Mouse (Mus musculus) hindbrain, embryonic 11.5 days (tissue): Measurements from ENCODE around the gene Grik5. TPM values are rescaled to one million over a fixed set of nuclear protein-coding genes. Genes with fewer than 3 reads are reported as not detected.
"Not testable (repeated sequence)": the region's sequence is repeated elsewhere in the genome, so short reads cannot be mapped to it uniquely, and the experiment has no call there.

Source experiments
- ATAC-seq: fragments of 200-750 bp; cut with Nextera tagmentation; 2 replicates; pipeline ENCODE4 v1.8.0; 2017; ENCODE audit warnings: mild to moderate bottlenecking, moderate TSS enrichment, moderate library complexity; ENCODE audit not compliant: low FRiP score
- DNase-seq: peaks from one replicate; pipeline ENCODE4 v3.0.0-alpha.2; 2015; ENCODE audit warnings: low spot score
- H3K27ac ChIP-seq: fragments of 300-500 bp; sonication (generic); 2 replicates; pipeline ENCODE4 v1.5.1; 2014; ENCODE audit warnings: mild to moderate bottlenecking, low read depth, low read length
- H3K27me3 ChIP-seq: fragments of 300-500 bp; sonication (generic); 2 replicates; pipeline ENCODE4 v1.6.1; 2014; ENCODE audit warnings: mild to moderate bottlenecking, low read length, moderate library complexity, mixed read lengths; ENCODE audit not compliant: control insufficient read depth, insufficient read depth
- H3K36me3 ChIP-seq: fragments of 300-500 bp; sonication (generic); 2 replicates; pipeline ENCODE4 v1.6.1; 2014; ENCODE audit warnings: mild to moderate bottlenecking, low read length, moderate library complexity, mixed read lengths; ENCODE audit not compliant: control insufficient read depth, insufficient read depth
- H3K4me1 ChIP-seq: fragments of 300-500 bp; sonication (generic); replicated peaks from 2 replicates; pipeline ENCODE4 v1.6.1; 2014; ENCODE audit warnings: low read length, mixed read lengths; ENCODE audit not compliant: control insufficient read depth, insufficient read depth
- H3K4me2 ChIP-seq: fragments of 300-500 bp; sonication (generic); replicated peaks from 2 replicates; pipeline ENCODE4 v1.6.1; 2014; ENCODE audit warnings: mild to moderate bottlenecking, low read depth, low read length
- H3K4me3 ChIP-seq: fragments of 300-500 bp; sonication (generic); 2 replicates; pipeline ENCODE4 v1.5.1; 2014; ENCODE audit warnings: low read depth, low read length
- H3K9ac ChIP-seq: fragments of 300-500 bp; sonication (generic); 2 replicates; pipeline ENCODE4 v1.6.1; 2014; ENCODE audit warnings: low read depth, low read length
- H3K9me3 ChIP-seq: fragments of 300-500 bp; sonication (generic); 2 replicates; pipeline ENCODE4 v1.6.1; 2016; ENCODE audit warnings: low read length; ENCODE audit not compliant: control insufficient read depth
- WGBS: fragments of 180-500 bp; shearing (Covaris S2); extraction: QIAGEN DNeasy Blood & Tissue Kit; methylation state at CpG from one replicate; pipeline ENCODE4 v1.1.7; 2014; 5-methylcytosine and 5-hydroxymethylcytosine counted together
- polyA plus RNA-seq: library from polyadenylated mRNA; unstranded; fragments of >200 nt; fragmentation: Nextera tagmentation; extraction: Ambion mirVana; gene quantifications from 2 replicates; pipeline ENCODE4 v1.2.1, GENCODE M21; 2014

The Grik5 gene
- polyA plus RNA-seq, 1 experiment from 2014 or later, result 14.4 TPM

DNA sequence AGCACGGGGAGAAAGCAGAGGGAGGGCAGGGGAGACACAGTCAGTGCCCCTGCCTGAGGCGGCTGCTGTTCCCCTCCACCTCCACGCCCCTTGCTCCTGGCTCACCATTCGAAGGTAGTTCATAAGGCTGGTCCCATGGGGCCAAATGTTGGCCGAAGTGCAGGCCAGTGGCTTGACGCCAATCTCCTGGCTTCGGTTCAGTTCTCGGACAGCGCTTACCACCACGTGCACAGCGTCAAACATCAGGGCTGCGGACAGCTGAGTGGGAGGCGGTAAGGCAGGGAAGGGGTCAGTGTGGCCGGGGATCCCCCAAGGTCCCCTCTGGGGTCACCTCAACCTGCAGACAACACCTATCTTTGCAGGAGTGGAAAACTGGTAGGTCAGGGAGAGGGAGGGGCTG lies 13.3 kb downstream of the Grik5 start:
- H3K4me3 ChIP-seq, result no peak overlapping the region
- H3K27ac ChIP-seq, result no peak overlapping the region
- H3K27me3 ChIP-seq, result no peaks in the 10 kb centered on the region
- peaks cover 34% of the 10 kb centered on the region for H3K36me3 ChIP-seq
- no peak overlapping the region for H3K9ac ChIP-seq
- H3K4me2 ChIP-seq, result no peak overlapping the region
- H3K4me1 ChIP-seq, result no peaks in the 10 kb centered on the region
- H3K9me3 ChIP-seq, result no peaks in the 10 kb centered on the region
- no peak for ATAC-seq
- no peak for DNase-seq
- WGBS, result 93% methylated on average over 14 of the region's 14 CpGs

DNA sequence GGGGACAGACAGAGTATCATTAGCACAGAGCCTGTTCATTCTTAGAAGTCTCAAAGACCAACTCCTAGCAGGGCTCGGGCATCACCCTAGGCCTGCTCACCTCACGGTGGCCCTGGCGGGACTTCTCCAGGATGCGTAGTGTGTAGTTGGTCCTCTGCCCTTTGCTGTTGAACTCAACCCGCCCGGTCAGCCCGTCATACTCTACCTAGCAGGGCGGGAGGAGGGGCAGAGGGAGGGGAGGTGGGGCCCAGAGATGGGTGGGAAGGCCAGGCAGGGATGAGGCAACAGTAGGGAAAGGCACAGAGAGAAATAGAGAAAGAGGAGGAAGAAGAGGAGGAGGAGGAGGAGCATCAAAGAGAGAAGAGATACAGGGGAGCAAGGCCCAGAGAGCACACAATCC lies 13.8 kb downstream of the Grik5 start:
- WGBS, result 93% methylated on average over 8 of the region's 8 CpGs
- peaks cover 34% of the 10 kb centered on the region for H3K36me3 ChIP-seq

DNA sequence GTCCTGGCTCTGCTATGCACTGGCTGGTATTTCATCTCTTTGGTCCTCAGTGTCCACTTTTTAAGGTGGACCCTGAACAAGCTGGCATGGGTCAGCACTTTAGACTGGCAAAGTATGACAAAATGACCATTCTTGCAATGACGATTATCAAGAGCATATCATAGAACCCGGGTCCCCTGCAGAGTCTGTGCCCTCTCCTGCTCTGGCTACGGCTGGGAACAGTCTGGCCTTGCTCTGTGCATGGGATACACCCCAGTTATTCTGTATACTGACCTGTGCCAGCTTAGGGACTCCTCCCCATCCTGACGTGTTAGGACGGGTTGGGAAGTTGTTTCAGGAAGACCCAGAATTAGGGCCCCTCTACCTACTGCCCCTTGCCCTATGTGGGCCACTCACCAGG lies 14.3 kb downstream of the Grik5 start:
- Histone ChIP-seq H3K27ac (no peak overlapping the region), H3K9me3 (no peaks in the 10 kb centered on the region), H3K27me3 (no peaks in the 10 kb centered on the region), H3K36me3 (peaks cover 32% of the 10 kb centered on the region), H3K4me2 (no peak overlapping the region), H3K4me3 (no peak overlapping the region), H3K9ac (no peak overlapping the region), H3K4me1 (no peaks in the 10 kb centered on the region)
- DNase-seq (no peak), ATAC-seq (no peak)
- WGBS, result 89% methylated on average over 5 of the region's 5 CpGs

More for the DNA sequence above, 13.8 kb downstream of the Grik5 start:
- H3K9ac ChIP-seq, result no peak overlapping the region
- ATAC-seq (no peak), DNase-seq (no peak)
- no peak overlapping the region for H3K4me2 ChIP-seq
- no peak overlapping the region for H3K27ac ChIP-seq
- no peaks in the 10 kb centered on the region for H3K27me3 ChIP-seq
- no peak overlapping the region for H3K4me3 ChIP-seq
- no peaks in the 10 kb centered on the region for H3K4me1 ChIP-seq
- H3K9me3 ChIP-seq, result no peaks in the 10 kb centered on the region

DNA sequence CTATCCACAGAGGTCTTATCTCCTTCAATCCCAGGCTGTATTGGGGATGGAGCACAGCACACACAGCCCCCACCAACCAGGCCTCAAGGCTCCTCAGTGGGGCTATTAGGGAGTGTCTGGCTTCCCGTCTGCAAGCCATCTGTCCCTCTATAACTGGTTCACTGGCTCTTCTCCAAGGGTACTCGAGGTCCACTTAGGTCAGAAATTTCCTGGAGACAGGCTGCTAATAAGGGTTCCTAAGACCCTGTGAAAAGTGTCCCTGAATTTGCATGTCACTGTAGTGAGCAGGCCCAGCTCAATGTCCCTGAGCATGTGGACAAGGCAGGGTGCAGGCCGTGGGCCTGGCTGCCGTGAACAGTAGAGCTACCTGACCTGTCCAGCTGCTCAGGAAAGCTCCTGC lies 15.2 kb downstream of the Grik5 start:
- no peak overlapping the region for H3K4me2 ChIP-seq
- peaks cover 31% of the 10 kb centered on the region for H3K36me3 ChIP-seq
- 81% methylated on average over 4 of the region's 4 CpGs for WGBS
- H3K4me1 ChIP-seq, result no peaks in the 10 kb centered on the region
- H3K9ac ChIP-seq, result no peak overlapping the region
- H3K27ac ChIP-seq, result no peak overlapping the region
- no peak overlapping the region for H3K4me3 ChIP-seq
- no peaks in the 10 kb centered on the region for H3K9me3 ChIP-seq
- ATAC-seq, result no peak
- no peak for DNase-seq
- H3K27me3 ChIP-seq, result no peaks in the 10 kb centered on the region

- no peak overlapping the region for H3K27ac ChIP-seq
- no peak overlapping the region for H3K4me3 ChIP-seq
- ATAC-seq, result no peak
- no peaks in the 10 kb centered on the region for H3K27me3 ChIP-seq
- no peaks in the 10 kb centered on the region for H3K4me1 ChIP-seq
- 84% methylated on average over 3 of the region's 3 CpGs for WGBS
- no peak overlapping the region for H3K4me2 ChIP-seq
- no peak for DNase-seq
- H3K9me3 ChIP-seq, result no peaks in the 10 kb centered on the region
- no peak overlapping the region for H3K9ac ChIP-seq
- H3K36me3 ChIP-seq, result peaks cover 20% of the 10 kb centered on the region
These were observed 19.6 kb downstream of the Grik5 start for GRCm38 (mm10) chr7:25052587-25052986.

GRCm38 (mm10) chr7:25049295-25049930 lies 22.7 kb downstream of the Grik5 start:
- DNase-seq, result no peak
- Histone ChIP-seq H3K27ac (no peak overlapping the region), H3K4me2 (no peak overlapping the region), H3K27me3 (no peaks in the 10 kb centered on the region), H3K4me1 (no peaks in the 10 kb centered on the region), H3K4me3 (no peak overlapping the region), H3K9me3 (no peaks in the 10 kb centered on the region), H3K36me3 (0 out of 2 replicates have a peak, but pooled peaks cover under 1% of the 10 kb centered on the region), H3K9ac (no peak overlapping the region)
- 85% methylated on average over 16 of the region's 16 CpGs for WGBS
- ATAC-seq, result no peak

- H3K36me3 ChIP-seq, result no peaks in the 10 kb centered on the region
- H3K9ac ChIP-seq, result no peak overlapping the region
- H3K27ac ChIP-seq, result no peak overlapping the region
- 95% methylated on average over 8 of the region's 8 CpGs for WGBS
- no peak overlapping the region for H3K4me3 ChIP-seq
- ATAC-seq (no peak), DNase-seq (no peak)
- H3K4me1 ChIP-seq, result no peaks in the 10 kb centered on the region
- H3K9me3 ChIP-seq, result no peaks in the 10 kb centered on the region
- no peak overlapping the region for H3K4me2 ChIP-seq
- H3K27me3 ChIP-seq, result no peaks in the 10 kb centered on the region
These were observed 24.8 kb downstream of the Grik5 start for GRCm38 (mm10) chr7:25047363-25047762.

GRCm38 (mm10) chr7:25044599-25044998 lies 27.5 kb downstream of the Grik5 start:
- not testable (repeated sequence) for H3K36me3 ChIP-seq, H3K27me3 ChIP-seq, H3K4me1 ChIP-seq, H3K4me2 ChIP-seq, H3K27ac ChIP-seq, DNase-seq, H3K9ac ChIP-seq, ATAC-seq, H3K9me3 ChIP-seq, H3K4me3 ChIP-seq
- 90% methylated on average over 7 of the region's 7 CpGs for WGBS

GRCm38 (mm10) chr7:25041921-25042320 lies 30.2 kb downstream of the Grik5 start:
- no peak for DNase-seq
- Histone ChIP-seq H3K27me3 (no peaks in the 10 kb centered on the region), H3K9me3 (no peaks in the 10 kb centered on the region), H3K27ac (no peak overlapping the region), H3K4me2 (no peak overlapping the region), H3K9ac (no peak overlapping the region), H3K36me3 (peaks cover 3% of the 10 kb centered on the region; the same call in 1 of the 2 replicates), H3K4me3 (no peak overlapping the region), H3K4me1 (no peaks in the 10 kb centered on the region)
- 92% methylated on average over 12 of the region's 12 CpGs for WGBS
- no peak for ATAC-seq
